Mouse (Mus musculus) macrophage (primary cell): Measurements from ENCODE around the gene Amh. TPM values are rescaled to one million over a fixed set of nuclear protein-coding genes. Genes with fewer than 3 reads are reported as not detected.

Experiments used
- polyA plus RNA-seq: library from polyadenylated mRNA; stranded (reverse); fragments of 250-400 nt; gene quantifications from 3 replicates; pipeline ENCODE4 v1.2.4, GENCODE M21; 2018; ENCODE audit warnings: inconsistent platforms

Amh gene
- polyA plus RNA-seq, 1 experiment from 2014 or later, result not detected

Other genes starting within 250 kb of the Amh start
- gene Rexo1, start 243.7 kb upstream of the Amh start, polyA plus RNA-seq, result 14.2 to 19.1 TPM (median 18.5 TPM) in 3 replicates
- gene Klf16, start 227.9 kb upstream of the Amh start, polyA plus RNA-seq, result 3.4 to 12.6 TPM (median 6.0 TPM) in 3 replicates
- 11.7 to 58.2 TPM (median 51.7 TPM) in 3 replicates for gene Abhd17a, start 214.9 kb upstream of the Amh start, polyA plus RNA-seq
- 34.4 to 66.1 TPM (median 53.0 TPM) in 3 replicates for gene Scamp4, start 202.4 kb upstream of the Amh start, polyA plus RNA-seq
- gene Adat3, start 202.4 kb upstream of the Amh start, polyA plus RNA-seq, result 0.60 to 3.8 TPM (median 2.4 TPM) in 3 replicates
- 0.44 to 1.1 TPM in 2 of 3 replicates, not detected in the other for gene Gm49322, start 199.2 kb upstream of the Amh start, polyA plus RNA-seq
- gene Csnk1g2, start 182.4 kb upstream of the Amh start, polyA plus RNA-seq, result 66.6 to 78.0 TPM (median 74.8 TPM) in 3 replicates
- gene Btbd2, start 148.2 kb upstream of the Amh start, polyA plus RNA-seq, result 16.9 to 26.0 TPM (median 21.9 TPM) in 3 replicates
- 75.7 to 134 TPM (median 82.8 TPM) in 3 replicates for gene Mknk2, start 127.1 kb upstream of the Amh start, polyA plus RNA-seq
- 34.5 to 48.6 TPM (median 44.2 TPM) in 3 replicates for gene Mob3a, start 103.3 kb upstream of the Amh start, polyA plus RNA-seq
- gene Izumo4, start 103.1 kb upstream of the Amh start, polyA plus RNA-seq, result 1.9 to 5.5 TPM (median 2.3 TPM) in 3 replicates
- gene Ap3d1, start 63.0 kb upstream of the Amh start, polyA plus RNA-seq, result 92.5 to 126 TPM (median 111 TPM) in 3 replicates
- 14.1 to 16.7 TPM (median 15.1 TPM) in 3 replicates for gene Dot1l, start 50.0 kb upstream of the Amh start, polyA plus RNA-seq
- gene Sf3a2, start 7.0 kb upstream of the Amh start, polyA plus RNA-seq, result 30.3 to 61.7 TPM (median 44.0 TPM) in 3 replicates
- 24.5 to 68.8 TPM (median 64.2 TPM) in 3 replicates for gene Plekhj1, start 6.6 kb upstream of the Amh start, polyA plus RNA-seq
- gene Jsrp1, start 8.3 kb downstream of the Amh start, polyA plus RNA-seq, result not detected in 3 replicates
- 170 to 604 TPM (median 522 TPM) in 3 replicates for gene Oaz1, start 21.4 kb downstream of the Amh start, polyA plus RNA-seq
- gene Lingo3, start 38.8 kb downstream of the Amh start, polyA plus RNA-seq, result not detected in 3 replicates
- gene Lsm7, start 50.0 kb downstream of the Amh start, polyA plus RNA-seq, result 32.4 to 122 TPM (median 57.0 TPM) in 3 replicates
- gene Sppl2b, start 50.0 kb downstream of the Amh start, polyA plus RNA-seq, result 8.7 to 16.8 TPM (median 15.4 TPM) in 3 replicates
- not detected in 3 replicates for gene Tmprss9, start 66.6 kb downstream of the Amh start, polyA plus RNA-seq
- gene Timm13, start 95.7 kb downstream of the Amh start, polyA plus RNA-seq, result 25.5 to 160 TPM (median 109 TPM) in 3 replicates
- 6.2 to 17.4 TPM (median 7.2 TPM) in 3 replicates for gene Lmnb2, start 113.0 kb downstream of the Amh start, polyA plus RNA-seq
- gene Gadd45b, start 124.8 kb downstream of the Amh start, polyA plus RNA-seq, result 45.9 to 89.8 TPM (median 71.3 TPM) in 3 replicates
- gene Gng7, start 209.7 kb downstream of the Amh start, polyA plus RNA-seq, result 0.88 to 1.1 TPM (median 0.93 TPM) in 3 replicates
- not detected in 3 replicates for gene Diras1, start 220.4 kb downstream of the Amh start, polyA plus RNA-seq
- 6.1 to 14.7 TPM (median 14.6 TPM) in 3 replicates for gene Slc39a3, start 232.2 kb downstream of the Amh start, polyA plus RNA-seq